Mouse (Mus musculus) kidney, postnatal 0 days (tissue): ENCODE measurements at regions not wholly inside any gene's neighbourhood (a gene's known extent, or its start where the extent isn't known, plus 50 kb on each side); places are given as distances from the start of the nearest gene placed in this dataset. TPM values are rescaled to one million over a fixed set of nuclear protein-coding genes. Genes with fewer than 3 reads are reported as not detected.

ENCODE experiments used
- ATAC-seq: fragments of 200-750 bp; cut with Nextera tagmentation; replicated peaks from 2 replicates; pipeline ENCODE4 v1.8.0; 2017; ENCODE audit warnings: low read depth, moderate number of reproducible peaks, moderate TSS enrichment, moderate library complexity; ENCODE audit not compliant: low FRiP score
- DNase-seq: peaks from one replicate; pipeline ENCODE4 v3.0.0-alpha.2; 2016; ENCODE audit warnings: low spot score
- H3K27ac ChIP-seq: fragments of 300-500 bp; sonication (generic); 2 replicates; pipeline ENCODE4 v1.5.1; 2014; ENCODE audit warnings: mild to moderate bottlenecking
- H3K27me3 ChIP-seq: fragments of 300-500 bp; sonication (generic); 2 replicates; pipeline ENCODE4 v1.6.1; 2014; ENCODE audit warnings: low read length, mixed read lengths; ENCODE audit not compliant: insufficient read depth
- H3K36me3 ChIP-seq: fragments of 300-500 bp; sonication (generic); 2 replicates; pipeline ENCODE4 v1.6.1; 2014; ENCODE audit warnings: low read length, mixed read lengths; ENCODE audit not compliant: insufficient read depth
- H3K4me1 ChIP-seq: fragments of 300-500 bp; sonication (generic); replicated peaks from 2 replicates; pipeline ENCODE4 v1.6.1; 2014; ENCODE audit warnings: antibody characterized with exemption, low read length, mixed read lengths; ENCODE audit not compliant: insufficient read depth
- H3K4me2 ChIP-seq: fragments of 300-500 bp; sonication (generic); 2 replicates; pipeline ENCODE4 v1.6.1; 2014; ENCODE audit warnings: mild to moderate bottlenecking, low read length, moderate library complexity, mixed read lengths
- H3K4me3 ChIP-seq: fragments of 300-500 bp; sonication (generic); replicated peaks from 2 replicates; pipeline ENCODE4 v1.5.1; 2014; ENCODE audit warnings: low read depth, low read length
- H3K9ac ChIP-seq: fragments of 300-500 bp; sonication (generic); 2 replicates; pipeline ENCODE4 v1.6.1; 2014; ENCODE audit warnings: low read depth, low read length
- H3K9me3 ChIP-seq: fragments of 300-500 bp; sonication (generic); replicated peaks from 2 replicates; pipeline ENCODE4 v1.6.1; 2016; ENCODE audit warnings: low read length, inconsistent platforms, mixed read lengths
- CTCF ChIP-seq: IDR thresholded peaks from 2 replicates; pipeline ENCODE4 v1.5.1; 2016; ENCODE audit warnings: antibody characterized with exemption, low read depth, mild to moderate bottlenecking, moderate library complexity
- WGBS: fragments of 180-500 bp; shearing (Covaris S2); extraction: QIAGEN DNeasy Blood & Tissue Kit; methylation state at CpG from one replicate; pipeline ENCODE4 v1.1.7; 2014; 5-methylcytosine and 5-hydroxymethylcytosine counted together
- microRNA counts: library from miRNA; unstranded; fragments of <30 nt; microRNA quantifications from one replicate; lab custom pipeline; 2015
- microRNA-seq: library from miRNA; unstranded; fragments of <30 nt; microRNA quantifications from one replicate; pipeline ENCODE4, GENCODE M21; 2016

- TF ChIP-seq CTCF, result no peak
- no peak overlapping the region for H3K4me3 ChIP-seq
- WGBS, result 29% methylated on average over 1 of the region's 1 CpGs
Measured at GRCm38 (mm10) chr13:75647513-75647912, 59.0 kb upstream of the Ell2 start.

GRCm38 (mm10) chr13:75651941-75652340, 54.6 kb upstream of the Ell2 start:
- no peak for TF ChIP-seq CTCF
- WGBS, result 73% methylated on average over 3 of the region's 3 CpGs
- no peak for ATAC-seq

More at GRCm38 (mm10) chr13:75647513-75647912, 59.0 kb upstream of the Ell2 start:
- no peak overlapping the region for H3K27ac ChIP-seq
- DNase-seq (no peak), ATAC-seq (no peak)
- H3K4me1 ChIP-seq, result no peaks in the 10 kb centered on the region
- H3K9ac ChIP-seq, result no peak overlapping the region
- H3K27me3 ChIP-seq, result no peaks in the 10 kb centered on the region
- no peaks in the 10 kb centered on the region for H3K9me3 ChIP-seq
- no peaks in the 10 kb centered on the region for H3K36me3 ChIP-seq
- H3K4me2 ChIP-seq, result no peak overlapping the region

GRCm38 (mm10) chr13:75652966-75653365, 53.6 kb upstream of the Ell2 start:
- WGBS, result 65% methylated on average over 2 of the region's 2 CpGs
- no peak overlapping the region for H3K4me3 ChIP-seq
- TF ChIP-seq CTCF, result no peak
- no peaks in the 10 kb centered on the region for H3K27me3 ChIP-seq
- no peak for ATAC-seq
- no peaks in the 10 kb centered on the region for H3K9me3 ChIP-seq
- H3K36me3 ChIP-seq, result no peaks in the 10 kb centered on the region
- no peaks in the 10 kb centered on the region for H3K4me1 ChIP-seq
- H3K27ac ChIP-seq, result no peak overlapping the region
- H3K4me2 ChIP-seq, result no peak overlapping the region
- DNase-seq, result peak; percentile 7
- no peak overlapping the region for H3K9ac ChIP-seq

More at GRCm38 (mm10) chr13:75651941-75652340, 54.6 kb upstream of the Ell2 start:
- H3K4me3 ChIP-seq, result no peak overlapping the region
- H3K36me3 ChIP-seq, result no peaks in the 10 kb centered on the region
- H3K4me2 ChIP-seq, result no peak overlapping the region
- H3K4me1 ChIP-seq, result no peaks in the 10 kb centered on the region
- no peak overlapping the region for H3K9ac ChIP-seq
- H3K27ac ChIP-seq, result no peak overlapping the region
- no peak for DNase-seq
- H3K9me3 ChIP-seq, result no peaks in the 10 kb centered on the region
- H3K27me3 ChIP-seq, result no peaks in the 10 kb centered on the region

MicroRNAs encoded in the stretch of these regions (microRNA counts, 519-probe panel; counts per million panel counts)
- microRNA mmu-miR-682 (lab: Ali Mortazavi, UCI), result 330 counts per million, percentile 68 among the panel's probes with 10 or more counts

Small RNA genes lying in the stretch of these regions (microRNA-seq; reads per million reads assigned to microRNA genes)
- not detected for gene Mir682
